In genomic region chr4:83662301-83662700, GRCm38 (mm10) we compare ENCODE assay signal across 30 mouse cellular contexts.
"Had no signal": no experiment of that assay in that cellular context is flagged by ENCODE, and none has a peak within 500 bp of the region (broad histone marks: within the 10 kb centered on the region; RNA-seq: fewer than 3 reads in every experiment).

No protein-coding gene starts in this region.

- H3K9me3 ChIP-seq: heart, embryonic 10.5 days; heart, embryonic 13.5 days; hindbrain, embryonic 10.5 days; hindbrain, embryonic 12.5 days; intestine, embryonic 15.5 days; kidney, embryonic 15.5 days had no signal

- H3K27ac ChIP-seq: heart, embryonic 10.5 days; heart, embryonic 13.5 days; heart, embryonic 15.5 days; hindbrain, embryonic 10.5 days; hindbrain, embryonic 12.5 days; hindbrain, embryonic 13.5 days; hindbrain, embryonic 14.5 days; hindbrain, embryonic 15.5 days; hindbrain, postnatal 0 days; intestine, embryonic 15.5 days; kidney, embryonic 15.5 days; kidney, postnatal 0 days; layer of hippocampus, adult 2 months; left cerebral cortex, adult 2 months had no signal

- H3K4me1 ChIP-seq: heart, embryonic 10.5 days; heart, embryonic 12.5 days; heart, embryonic 13.5 days; heart, embryonic 15.5 days; hindbrain, embryonic 13.5 days; hindbrain, embryonic 15.5 days; intestine, embryonic 15.5 days; kidney, embryonic 15.5 days had no signal

- H3K36me3 ChIP-seq: heart, embryonic 12.5 days; heart, embryonic 13.5 days; heart, embryonic 15.5 days; hindbrain, embryonic 10.5 days; hindbrain, embryonic 12.5 days; hindbrain, embryonic 13.5 days; hindbrain, embryonic 15.5 days; intestine, embryonic 15.5 days; kidney, embryonic 15.5 days had no signal

- H3K4me3 ChIP-seq: heart, embryonic 10.5 days; heart, embryonic 12.5 days; heart, embryonic 13.5 days; heart, embryonic 15.5 days; hindbrain, embryonic 10.5 days; hindbrain, embryonic 12.5 days; hindbrain, embryonic 13.5 days; hindbrain, embryonic 15.5 days; intestine, embryonic 15.5 days; kidney, embryonic 15.5 days; layer of hippocampus, adult 2 months; left cerebral cortex, adult 2 months had no signal

- H3K9ac ChIP-seq: heart, embryonic 12.5 days; heart, embryonic 13.5 days; heart, embryonic 15.5 days; hindbrain, embryonic 12.5 days; hindbrain, embryonic 13.5 days; hindbrain, embryonic 14.5 days; hindbrain, embryonic 15.5 days; intestine, embryonic 15.5 days; kidney, embryonic 15.5 days had no signal

- H3K27me3 ChIP-seq: heart, embryonic 12.5 days; heart, embryonic 13.5 days; heart, embryonic 15.5 days; hindbrain, embryonic 12.5 days; hindbrain, embryonic 13.5 days; hindbrain, embryonic 15.5 days; intestine, embryonic 15.5 days; kidney, embryonic 15.5 days had no signal

- DNase-seq: heart, postnatal 10 days; heart, postnatal 14 days; heart, postnatal 36 days; heart, postnatal 4 days; kidney, adult 11 months; kidney, adult 2 months; kidney, adult 8-10 months; kidney, adult 9 months; kidney, postnatal 10 days; kidney, postnatal 14 days; kidney, postnatal 25 days; kidney, postnatal 36 days; kidney, postnatal 4 days; layer of hippocampus, adult 9-11 months; layer of hippocampus, postnatal 36 days had no signal
